Mouse (Mus musculus): ENCODE measurements around the gene Msi1. TPM values are rescaled to one million over a fixed set of nuclear protein-coding genes. Genes with fewer than 3 reads are reported as not detected.
A peak's percentile ranks its signal among the peaks of the same experiment; 100 is the strongest.

Msi1 gene
- 0.90 TPM for polyA plus RNA-seq (2012; fragmentation: generic; extraction: Trizol)
- long read RNA-seq, experiment 1: 0 reads
- long read RNA-seq, experiment 2: 0 reads

- H3K4me3 ChIP-seq (ENCODE audit: insufficient read depth, poor library complexity, severe bottlenecking): no peak within 1 kb of the TSS
- peaks cover 51% of the 10 kb centered on the region for H3K27me3 ChIP-seq (ENCODE audit: control insufficient read depth, insufficient read depth, insufficient read length)
- TF ChIP-seq FOSL1 (IDR thresholded peaks at IDR 0.05; ENCODE audit: insufficient read depth, low read length, poor library complexity, severe bottlenecking): no peak
- TF ChIP-seq MYOG (IDR thresholded peaks at IDR 0.05; ENCODE audit: control insufficient read depth, extremely low read depth, insufficient read length): no peak
- TF ChIP-seq MAX (IDR thresholded peaks at IDR 0.05): no peak
- no peak for TF ChIP-seq USF1 (IDR thresholded peaks at IDR 0.05; ENCODE audit: low read depth)
- no peak for TF ChIP-seq MYOD1 (IDR thresholded peaks at IDR 0.05; ENCODE audit: control insufficient read depth, insufficient read length, low read depth)
- TF ChIP-seq CTCF (IDR thresholded peaks at IDR 0.05; ENCODE audit: control insufficient read depth, insufficient read depth, insufficient read length): no peak
- no peak for TF ChIP-seq CEBPB (IDR thresholded peaks at IDR 0.05; ENCODE audit: low read depth)
- H3K36me3 ChIP-seq (ENCODE audit: control insufficient read depth, insufficient read depth): no peaks in the 10 kb centered on the region
- H3ac ChIP-seq (ENCODE audit: control insufficient read depth, insufficient read length, low read depth): peak within 1 kb of the TSS; percentile 59
- H3K79me3 ChIP-seq (ENCODE audit: low read depth): no peaks in the 10 kb centered on the region
- no peaks in the 10 kb centered on the region for H3K79me2 ChIP-seq (ENCODE audit: control insufficient read depth, insufficient read depth)
These were observed at the start of gene Msi1 for GRCm38 (mm10) chr5:115429359-115430186. TSS of gene Msi1 (plus strand) at chr5:115429599.

- TF ChIP-seq MYOD1 (IDR thresholded peaks at IDR 0.05; ENCODE audit: control insufficient read depth, insufficient read length, low read depth) (no peak), FOSL1 (IDR thresholded peaks at IDR 0.05; ENCODE audit: insufficient read depth, low read length, poor library complexity, severe bottlenecking) (no peak), MYOG (IDR thresholded peaks at IDR 0.05; ENCODE audit: control insufficient read depth, extremely low read depth, insufficient read length) (no peak), CEBPB (IDR thresholded peaks at IDR 0.05; ENCODE audit: low read depth) (no peak), MAX (IDR thresholded peaks at IDR 0.05) (no peak), USF1 (IDR thresholded peaks at IDR 0.05; ENCODE audit: low read depth) (no peak), CTCF (IDR thresholded peaks at IDR 0.05; ENCODE audit: control insufficient read depth, insufficient read depth, insufficient read length) (no peak)
- H3K27me3 ChIP-seq (ENCODE audit: control insufficient read depth, insufficient read depth, insufficient read length): peaks cover 51% of the 10 kb centered on the region
- H3K79me3 ChIP-seq (ENCODE audit: low read depth): no peaks in the 10 kb centered on the region
- H3K36me3 ChIP-seq (ENCODE audit: control insufficient read depth, insufficient read depth): no peaks in the 10 kb centered on the region
- no peaks in the 10 kb centered on the region for H3K79me2 ChIP-seq (ENCODE audit: control insufficient read depth, insufficient read depth)
- no peak overlapping the region for H3ac ChIP-seq (ENCODE audit: control insufficient read depth, insufficient read length, low read depth)
- no peak overlapping the region for H3K4me3 ChIP-seq (ENCODE audit: insufficient read depth, poor library complexity, severe bottlenecking)
These were observed 37.5 kb upstream of the Msi1 start for GRCm38 (mm10) chr5:115391935-115392334.

- Histone ChIP-seq H3ac (ENCODE audit: control insufficient read depth, insufficient read length, low read depth) (no peak overlapping the region), H3K79me3 (ENCODE audit: low read depth) (no peaks in the 10 kb centered on the region), H3K79me2 (ENCODE audit: control insufficient read depth, insufficient read depth) (no peaks in the 10 kb centered on the region), H3K4me3 (ENCODE audit: insufficient read depth, poor library complexity, severe bottlenecking) (no peak overlapping the region), H3K36me3 (ENCODE audit: control insufficient read depth, insufficient read depth) (no peaks in the 10 kb centered on the region), H3K27me3 (ENCODE audit: control insufficient read depth, insufficient read depth, insufficient read length) (peaks cover 55% of the 10 kb centered on the region)
- TF ChIP-seq MYOD1 (IDR thresholded peaks at IDR 0.05; ENCODE audit: control insufficient read depth, insufficient read length, low read depth) (no peak), FOSL1 (IDR thresholded peaks at IDR 0.05; ENCODE audit: insufficient read depth, low read length, poor library complexity, severe bottlenecking) (no peak), MAX (IDR thresholded peaks at IDR 0.05) (no peak), CTCF (IDR thresholded peaks at IDR 0.05; ENCODE audit: control insufficient read depth, insufficient read depth, insufficient read length) (no peak), CEBPB (IDR thresholded peaks at IDR 0.05; ENCODE audit: low read depth) (no peak)
These were observed 36.4 kb upstream of the Msi1 start for GRCm38 (mm10) chr5:115392969-115393368.

GRCm38 (mm10) chr5:115394223-115394622, 35.2 kb upstream of the Msi1 start:
- no peak overlapping the region for H3ac ChIP-seq (ENCODE audit: control insufficient read depth, insufficient read length, low read depth)
- H3K36me3 ChIP-seq (ENCODE audit: control insufficient read depth, insufficient read depth): no peaks in the 10 kb centered on the region
- no peak overlapping the region for H3K4me3 ChIP-seq (ENCODE audit: insufficient read depth, poor library complexity, severe bottlenecking)
- no peak for TF ChIP-seq USF1 (IDR thresholded peaks at IDR 0.05; ENCODE audit: low read depth)
- TF ChIP-seq MYOG (IDR thresholded peaks at IDR 0.05; ENCODE audit: control insufficient read depth, extremely low read depth, insufficient read length): no peak
- H3K27me3 ChIP-seq (ENCODE audit: control insufficient read depth, insufficient read depth, insufficient read length): peaks cover 61% of the 10 kb centered on the region
- no peaks in the 10 kb centered on the region for H3K79me2 ChIP-seq (ENCODE audit: control insufficient read depth, insufficient read depth)
- H3K79me3 ChIP-seq (ENCODE audit: low read depth): no peaks in the 10 kb centered on the region

GRCm38 (mm10) chr5:115394836-115395235, 34.6 kb upstream of the Msi1 start:
- Histone ChIP-seq H3K79me2 (ENCODE audit: control insufficient read depth, insufficient read depth) (no peaks in the 10 kb centered on the region), H3K4me3 (ENCODE audit: insufficient read depth, poor library complexity, severe bottlenecking) (no peak overlapping the region), H3K27me3 (ENCODE audit: control insufficient read depth, insufficient read depth, insufficient read length) (peaks cover 57% of the 10 kb centered on the region), H3K36me3 (ENCODE audit: control insufficient read depth, insufficient read depth) (no peaks in the 10 kb centered on the region), H3K79me3 (ENCODE audit: low read depth) (no peaks in the 10 kb centered on the region), H3ac (ENCODE audit: control insufficient read depth, insufficient read length, low read depth) (no peak overlapping the region)
- TF ChIP-seq FOSL1 (IDR thresholded peaks at IDR 0.05; ENCODE audit: insufficient read depth, low read length, poor library complexity, severe bottlenecking) (no peak), MAX (IDR thresholded peaks at IDR 0.05) (no peak), MYOD1 (IDR thresholded peaks at IDR 0.05; ENCODE audit: control insufficient read depth, insufficient read length, low read depth) (no peak)

GRCm38 (mm10) chr5:115396654-115397053, 32.7 kb upstream of the Msi1 start:
- Histone ChIP-seq H3ac (ENCODE audit: control insufficient read depth, insufficient read length, low read depth) (no peak overlapping the region), H3K79me3 (ENCODE audit: low read depth) (no peaks in the 10 kb centered on the region), H3K27me3 (ENCODE audit: control insufficient read depth, insufficient read depth, insufficient read length) (peaks cover 61% of the 10 kb centered on the region), H3K4me3 (ENCODE audit: insufficient read depth, poor library complexity, severe bottlenecking) (no peak overlapping the region), H3K36me3 (ENCODE audit: control insufficient read depth, insufficient read depth) (no peaks in the 10 kb centered on the region), H3K79me2 (ENCODE audit: control insufficient read depth, insufficient read depth) (no peaks in the 10 kb centered on the region)
- TF ChIP-seq CTCF (IDR thresholded peaks at IDR 0.05; ENCODE audit: control insufficient read depth, insufficient read depth, insufficient read length) (no peak), MAX (IDR thresholded peaks at IDR 0.05) (no peak), CEBPB (IDR thresholded peaks at IDR 0.05; ENCODE audit: low read depth) (no peak)
